Mouse (Mus musculus): ENCODE results near the gene Dhx32. TPM values are rescaled to one million over a fixed set of nuclear protein-coding genes. Genes with fewer than 3 reads are reported as not detected.

Gene Dhx32
- polyA plus RNA-seq, 1 experiment from 2014 or later = 29.1 TPM

DNA sequence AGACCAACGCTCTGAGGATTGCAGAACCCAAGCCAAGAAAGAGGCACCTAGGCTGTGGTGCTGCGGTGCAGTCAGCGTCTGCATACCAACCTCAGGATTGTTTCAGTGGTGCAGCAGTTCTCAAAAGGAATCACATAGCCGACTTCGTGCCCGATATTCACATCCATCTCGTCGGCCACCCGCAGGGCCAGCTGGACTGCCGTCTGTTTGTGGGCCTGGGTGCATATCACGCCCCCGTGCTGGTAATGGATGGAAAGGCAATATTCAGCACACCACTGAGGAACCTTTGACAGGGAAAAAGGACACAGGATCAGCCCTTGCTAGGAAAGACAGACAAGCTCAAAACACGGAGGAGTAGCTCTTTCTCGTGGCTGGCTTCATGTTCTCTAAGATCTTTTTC, 33.8 kb downstream of the Dhx32 start:
- peaks cover 4% of the 10 kb centered on the region; the same call in 1 of the 2 replicates for H3K4me1 ChIP-seq
- no peak; the same call in 1 of the 2 replicates for ATAC-seq (ENCODE audit: insufficient number of reproducible peaks, low FRiP score, low TSS enrichment, low read depth)
- H3K36me3 ChIP-seq = no peaks in the 10 kb centered on the region
- 82% methylated on average over 14 of the region's 14 CpGs for WGBS
- H3K4me3 ChIP-seq (replicated peaks) = no peak overlapping the region
- H3K9ac ChIP-seq = no peak overlapping the region
- no peaks in the 10 kb centered on the region for H3K9me3 ChIP-seq (replicated peaks)
- H3K27ac ChIP-seq (replicated peaks) = no peak overlapping the region
- no peaks in the 10 kb centered on the region for H3K27me3 ChIP-seq
- no peak overlapping the region for H3K4me2 ChIP-seq (replicated peaks)

- no peak overlapping the region for H3K4me3 ChIP-seq (replicated peaks)
- WGBS = 86% methylated on average over 8 of the region's 8 CpGs
- H3K9ac ChIP-seq = no peak overlapping the region
- no peak overlapping the region for H3K27ac ChIP-seq (replicated peaks)
- ATAC-seq (ENCODE audit: insufficient number of reproducible peaks, low FRiP score, low TSS enrichment, low read depth) = no peak
- no peaks in the 10 kb centered on the region for H3K27me3 ChIP-seq
- peaks cover 4% of the 10 kb centered on the region; the same call in 1 of the 2 replicates for H3K4me1 ChIP-seq
- peaks cover 3% of the 10 kb centered on the region for H3K36me3 ChIP-seq
- no peak overlapping the region for H3K4me2 ChIP-seq (replicated peaks)
- no peaks in the 10 kb centered on the region for H3K9me3 ChIP-seq (replicated peaks)
Measured at GRCm38 (mm10) chr7:133747372-133747771, 35.2 kb downstream of the Dhx32 start.

DNA sequence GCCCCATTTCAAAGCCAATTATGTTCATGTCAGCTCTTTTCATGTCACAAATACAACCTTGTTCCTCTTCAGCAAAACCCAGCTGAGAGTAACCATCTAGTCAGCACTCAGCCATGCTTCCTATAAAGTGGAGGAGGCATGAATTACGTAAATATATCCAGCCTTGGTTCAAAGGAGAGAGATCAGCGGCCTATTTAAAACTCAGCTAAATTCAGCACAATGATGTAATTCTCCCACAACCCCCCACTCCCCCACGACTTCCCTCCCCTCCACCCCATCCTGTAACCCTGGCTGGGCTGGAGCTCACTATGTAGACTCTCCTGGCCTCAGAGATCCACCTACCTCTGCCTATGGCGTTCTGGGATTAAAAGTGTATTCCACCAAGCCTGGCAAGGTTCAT, 37.8 kb downstream of the Dhx32 start:
- 42% methylated on average over 4 of the region's 4 CpGs for WGBS
- Histone ChIP-seq H3K9ac (no peak overlapping the region), H3K4me2 (replicated peaks) (no peak overlapping the region)

GRCm38 (mm10) chr7:133744209-133744608, 38.3 kb downstream of the Dhx32 start:
- Histone ChIP-seq H3K36me3 (peaks cover 5% of the 10 kb centered on the region), H3K27ac (replicated peaks) (no peak overlapping the region), H3K4me3 (replicated peaks) (no peak overlapping the region), H3K9ac (no peak overlapping the region), H3K4me1 (no peaks in the 10 kb centered on the region), H3K9me3 (replicated peaks) (no peaks in the 10 kb centered on the region), H3K27me3 (no peaks in the 10 kb centered on the region), H3K4me2 (replicated peaks) (no peak overlapping the region)
- 78% methylated on average over 1 of the region's 1 CpGs for WGBS
- no peak for ATAC-seq (ENCODE audit: insufficient number of reproducible peaks, low FRiP score, low TSS enrichment, low read depth)

More for the DNA sequence above, 37.8 kb downstream of the Dhx32 start:
- Histone ChIP-seq H3K9me3 (replicated peaks) (no peaks in the 10 kb centered on the region), H3K36me3 (peaks cover 5% of the 10 kb centered on the region), H3K27ac (replicated peaks) (no peak overlapping the region), H3K27me3 (no peaks in the 10 kb centered on the region), H3K4me1 (no peaks in the 10 kb centered on the region), H3K4me3 (replicated peaks) (no peak overlapping the region)
- ATAC-seq (ENCODE audit: insufficient number of reproducible peaks, low FRiP score, low TSS enrichment, low read depth) = no peak

DNA sequence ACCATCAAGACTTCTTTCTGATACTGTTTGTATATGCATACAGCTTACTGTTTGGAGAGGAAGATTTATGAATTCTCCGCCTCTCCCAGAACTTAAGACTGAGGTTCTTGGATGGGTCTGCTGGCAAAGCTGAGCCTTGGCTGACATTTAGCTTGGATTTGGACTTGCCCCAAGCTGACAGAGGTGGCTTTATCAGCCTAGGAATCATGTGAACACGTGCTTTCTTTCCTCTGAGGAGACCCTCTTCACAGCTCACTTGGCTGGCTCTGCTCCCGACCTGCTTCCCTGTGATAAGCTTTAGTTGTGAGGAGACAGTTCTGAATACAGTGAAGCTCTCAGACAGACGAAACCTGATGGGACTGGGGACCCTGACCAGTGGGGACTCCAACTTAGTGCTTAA, 38.9 kb downstream of the Dhx32 start:
- Histone ChIP-seq H3K9me3 (replicated peaks) (no peaks in the 10 kb centered on the region), H3K9ac (no peak overlapping the region), H3K27me3 (no peaks in the 10 kb centered on the region), H3K4me3 (replicated peaks) (no peak overlapping the region), H3K4me1 (no peaks in the 10 kb centered on the region), H3K4me2 (replicated peaks) (no peak overlapping the region), H3K27ac (replicated peaks) (no peak overlapping the region), H3K36me3 (peaks cover 5% of the 10 kb centered on the region)
- ATAC-seq (ENCODE audit: insufficient number of reproducible peaks, low FRiP score, low TSS enrichment, low read depth) = no peak
- WGBS = 60% methylated on average over 4 of the region's 4 CpGs

DNA sequence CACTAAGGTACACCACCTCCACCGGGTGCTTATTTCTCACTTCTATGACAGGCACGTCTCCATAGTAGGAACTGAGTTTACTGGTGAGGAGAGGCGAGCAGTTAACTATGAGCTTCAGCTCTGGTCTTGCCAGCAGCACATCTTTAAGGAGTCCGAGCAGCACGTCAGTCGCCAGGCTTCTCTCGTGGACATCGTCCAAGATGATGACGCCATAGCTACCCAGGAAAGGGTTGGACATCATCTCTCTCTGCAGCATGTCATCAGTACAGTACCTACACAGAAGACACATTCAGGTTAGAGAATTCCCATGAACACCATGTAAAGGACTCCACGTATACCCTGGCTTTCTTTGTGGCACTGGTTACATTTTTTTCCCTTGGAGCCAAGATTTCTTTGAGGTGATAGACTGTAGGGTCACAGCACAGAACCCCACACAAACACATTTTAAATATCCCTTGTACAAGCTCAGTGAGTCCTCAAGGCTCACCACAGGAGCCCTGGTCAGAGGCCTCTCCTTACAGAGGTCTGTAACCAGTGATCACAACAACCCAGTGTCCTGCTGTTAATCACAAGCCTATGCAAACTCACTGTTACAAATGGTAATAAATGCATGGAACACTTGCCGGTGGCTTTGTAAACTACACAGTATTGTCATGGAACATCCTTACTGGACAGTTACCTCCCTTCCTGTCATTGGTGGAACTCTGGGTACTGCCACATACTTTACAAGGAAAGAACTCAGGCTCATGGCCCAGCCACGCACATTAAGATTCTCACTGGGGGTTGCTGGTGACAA, 39.8 kb downstream of the Dhx32 start:
- WGBS = 92% methylated on average over 12 of the region's 12 CpGs
- H3K27me3 ChIP-seq = no peaks in the 10 kb centered on the region
- H3K9ac ChIP-seq = no peak overlapping the region
- H3K9me3 ChIP-seq (replicated peaks) = no peaks in the 10 kb centered on the region
- H3K27ac ChIP-seq (replicated peaks) = no peak overlapping the region
- peaks cover 5% of the 10 kb centered on the region for H3K36me3 ChIP-seq
- H3K4me1 ChIP-seq = no peaks in the 10 kb centered on the region
- H3K4me2 ChIP-seq (replicated peaks) = no peak overlapping the region
- no peak for ATAC-seq (ENCODE audit: insufficient number of reproducible peaks, low FRiP score, low TSS enrichment, low read depth)
- H3K4me3 ChIP-seq (replicated peaks) = no peak overlapping the region

DNA sequence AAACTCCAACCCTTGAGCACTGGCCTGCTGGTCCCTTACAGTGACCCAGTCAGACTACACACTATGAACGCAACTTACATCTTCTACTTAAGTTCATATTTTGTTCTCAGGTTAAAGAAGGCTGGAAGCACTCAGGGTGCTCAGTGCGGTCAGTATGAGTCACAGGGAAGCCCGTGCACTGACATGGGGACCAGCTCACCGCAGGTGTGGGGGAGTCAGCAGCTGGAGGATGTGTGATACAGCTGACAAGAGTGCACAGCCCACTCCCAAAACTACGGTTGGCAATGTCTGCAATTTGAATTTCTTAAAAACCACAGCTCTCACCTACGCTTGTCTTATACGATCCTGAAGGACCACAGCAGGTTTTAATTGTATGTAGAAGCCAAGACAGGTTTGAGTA, 42.0 kb downstream of the Dhx32 start:
- H3K27ac ChIP-seq (replicated peaks) = no peak overlapping the region
- no peak overlapping the region for H3K4me2 ChIP-seq (replicated peaks)
- H3K9ac ChIP-seq = no peak overlapping the region
- no peaks in the 10 kb centered on the region for H3K4me1 ChIP-seq
- peaks cover 5% of the 10 kb centered on the region for H3K36me3 ChIP-seq
- H3K27me3 ChIP-seq = no peaks in the 10 kb centered on the region
- WGBS = 84% methylated on average over 7 of the region's 7 CpGs
- no peak overlapping the region for H3K4me3 ChIP-seq (replicated peaks)
- no peaks in the 10 kb centered on the region for H3K9me3 ChIP-seq (replicated peaks)
- no peak for ATAC-seq (ENCODE audit: insufficient number of reproducible peaks, low FRiP score, low TSS enrichment, low read depth)

DNA sequence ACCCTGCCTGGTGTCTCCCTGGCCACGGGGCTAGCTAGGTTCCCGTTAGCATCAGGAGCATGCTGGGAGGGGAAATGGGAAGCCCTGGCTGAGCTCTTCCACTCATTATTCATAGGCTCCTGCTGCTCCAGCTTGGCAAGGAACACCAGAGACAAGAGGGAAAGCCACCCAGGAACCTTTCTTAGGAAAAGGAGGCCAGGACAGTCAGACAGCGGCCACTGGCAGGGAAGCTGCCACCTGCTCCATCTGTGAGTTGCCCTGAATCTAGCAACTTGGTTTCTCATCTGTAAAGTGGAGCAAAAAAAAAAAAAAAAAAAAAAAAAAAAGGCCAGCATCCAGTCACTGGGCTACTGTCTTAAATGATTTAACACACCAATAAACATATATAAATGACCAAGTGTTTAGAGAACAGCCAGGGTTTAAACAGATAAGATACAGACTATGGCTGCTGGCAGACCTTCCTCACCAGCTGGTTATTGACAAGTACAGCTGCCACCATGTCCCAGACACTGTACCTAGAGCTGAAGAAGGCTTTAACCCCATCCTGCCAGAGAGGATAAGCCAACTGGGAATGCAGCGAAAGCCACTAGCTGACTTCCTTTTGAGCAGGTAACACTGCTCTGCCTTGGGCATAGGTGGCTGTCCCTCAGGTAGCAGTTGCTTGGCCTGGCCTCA, 50.4 kb downstream of the Dhx32 start:
- no peak for ATAC-seq (ENCODE audit: insufficient number of reproducible peaks, low FRiP score, low TSS enrichment, low read depth)
- 75% methylated on average over 4 of the region's 4 CpGs for WGBS

DNA sequence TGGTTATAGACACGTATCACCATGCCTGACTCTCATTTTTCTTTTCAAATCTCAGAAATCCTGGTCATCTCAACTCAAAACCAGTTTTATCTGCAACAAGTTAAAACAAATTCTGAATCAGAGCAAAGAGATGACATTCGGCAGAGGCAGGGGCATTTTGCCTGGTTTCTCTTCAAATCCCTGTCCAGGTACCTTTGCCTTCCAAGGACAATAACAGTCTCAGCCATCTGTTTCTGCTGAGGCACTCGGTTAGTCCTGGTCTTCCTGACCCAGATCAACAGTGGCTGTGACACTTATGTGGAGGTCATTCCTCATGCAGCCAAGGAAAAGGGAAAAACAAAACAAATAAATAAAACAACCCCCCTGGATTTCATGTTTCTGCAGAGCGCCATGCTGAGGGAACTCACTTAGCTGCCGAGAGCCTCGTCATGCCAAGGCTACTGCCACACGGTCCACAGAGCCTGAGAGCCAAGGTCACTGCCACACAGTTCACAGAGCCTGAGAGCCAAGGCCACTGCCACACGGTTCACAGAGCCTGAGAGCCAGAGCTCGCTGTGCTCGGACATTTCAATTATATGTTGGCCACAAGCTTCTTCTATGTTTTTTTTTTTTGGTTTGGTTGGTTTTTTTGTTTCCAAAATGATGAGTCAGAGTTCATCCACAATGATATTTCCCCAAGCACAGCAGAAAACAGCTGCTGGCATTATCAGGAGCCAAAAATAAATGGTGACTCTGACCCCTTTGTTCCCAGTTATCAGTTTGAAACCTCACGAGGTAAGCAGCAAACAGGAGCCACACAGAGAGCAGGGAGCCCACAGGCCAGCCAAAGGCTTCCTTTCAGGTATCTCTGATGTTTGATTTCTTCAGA, 52.0 kb downstream of the Dhx32 start:
- H3K4me2 ChIP-seq (replicated peaks) = no peak overlapping the region
- H3K4me1 ChIP-seq = no peaks in the 10 kb centered on the region
- H3K9ac ChIP-seq = no peak overlapping the region
- no peak overlapping the region for H3K27ac ChIP-seq (replicated peaks)
- no peak for ATAC-seq (ENCODE audit: insufficient number of reproducible peaks, low FRiP score, low TSS enrichment, low read depth)
- H3K9me3 ChIP-seq (replicated peaks) = no peaks in the 10 kb centered on the region
- H3K36me3 ChIP-seq = peaks cover 9% of the 10 kb centered on the region
- WGBS = 82% methylated on average over 11 of the region's 11 CpGs
- H3K27me3 ChIP-seq = no peaks in the 10 kb centered on the region
- no peak overlapping the region for H3K4me3 ChIP-seq (replicated peaks)

More for the DNA sequence above, 50.4 kb downstream of the Dhx32 start:
- no peak overlapping the region for H3K9ac ChIP-seq
- H3K27me3 ChIP-seq = no peaks in the 10 kb centered on the region
- H3K4me1 ChIP-seq = no peaks in the 10 kb centered on the region
- no peaks in the 10 kb centered on the region for H3K9me3 ChIP-seq (replicated peaks)
- H3K4me3 ChIP-seq (replicated peaks) = no peak overlapping the region
- H3K27ac ChIP-seq (replicated peaks) = no peak overlapping the region
- no peak overlapping the region for H3K4me2 ChIP-seq (replicated peaks)
- H3K36me3 ChIP-seq = peaks cover 9% of the 10 kb centered on the region

GRCm38 (mm10) chr7:133729351-133729750, 53.2 kb downstream of the Dhx32 start:
- H3K27ac ChIP-seq (replicated peaks) = no peak overlapping the region
- no peaks in the 10 kb centered on the region for H3K27me3 ChIP-seq
- no peaks in the 10 kb centered on the region for H3K9me3 ChIP-seq (replicated peaks)
- peaks cover 9% of the 10 kb centered on the region for H3K36me3 ChIP-seq
- ATAC-seq (ENCODE audit: insufficient number of reproducible peaks, low FRiP score, low TSS enrichment, low read depth) = no peak
- H3K4me2 ChIP-seq (replicated peaks) = no peak overlapping the region
- H3K4me1 ChIP-seq = no peaks in the 10 kb centered on the region
- H3K9ac ChIP-seq = no peak overlapping the region
- no peak overlapping the region for H3K4me3 ChIP-seq (replicated peaks)
- WGBS = 76% methylated on average over 5 of the region's 5 CpGs

DNA sequence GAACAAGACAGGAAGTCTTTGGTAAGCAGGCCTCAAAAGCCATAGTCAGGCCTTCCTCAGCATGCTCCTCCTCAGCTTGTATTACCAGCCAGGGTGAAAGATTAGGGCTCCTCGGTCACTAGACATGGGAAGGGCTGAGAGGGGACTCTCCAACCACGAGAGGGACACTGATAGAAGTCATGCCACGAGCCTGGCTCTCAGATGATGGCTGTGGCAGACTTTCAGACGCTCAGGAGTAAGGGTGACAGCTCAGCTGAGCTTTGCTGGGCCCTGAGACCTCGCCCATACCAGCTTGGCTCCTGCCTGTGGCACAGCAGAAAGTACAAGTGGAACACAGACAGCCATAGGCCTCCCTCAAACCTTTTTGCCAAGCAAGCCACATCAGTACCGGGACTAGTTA, 55.5 kb downstream of the Dhx32 start:
- no peak for ATAC-seq (ENCODE audit: insufficient number of reproducible peaks, low FRiP score, low TSS enrichment, low read depth)

More for the DNA sequence above, 55.5 kb downstream of the Dhx32 start:
- peaks cover 18% of the 10 kb centered on the region for H3K36me3 ChIP-seq
- no peak overlapping the region for H3K27ac ChIP-seq (replicated peaks)
- no peak overlapping the region for H3K4me3 ChIP-seq (replicated peaks)
- H3K27me3 ChIP-seq = no peaks in the 10 kb centered on the region
- no peaks in the 10 kb centered on the region for H3K9me3 ChIP-seq (replicated peaks)
- 80% methylated on average over 6 of the region's 6 CpGs for WGBS
- H3K4me2 ChIP-seq (replicated peaks) = no peak overlapping the region
- no peak overlapping the region for H3K9ac ChIP-seq
- H3K4me1 ChIP-seq = no peaks in the 10 kb centered on the region
